Mouse (Mus musculus) hindbrain, embryonic 11.5 days (tissue): ENCODE measurements around the gene Gm4952. TPM values are rescaled to one million over a fixed set of nuclear protein-coding genes. Genes with fewer than 3 reads are reported as not detected.
A peak's percentile ranks its signal among the peaks of the same experiment; 100 is the strongest.

Experiments
- ATAC-seq: fragments of 200-750 bp; cut with Nextera tagmentation; 2 replicates; pipeline ENCODE4 v1.8.0; 2017; ENCODE audit warnings: mild to moderate bottlenecking, moderate TSS enrichment, moderate library complexity; ENCODE audit not compliant: low FRiP score
- DNase-seq: peaks from one replicate; pipeline ENCODE4 v3.0.0-alpha.2; 2015; ENCODE audit warnings: low spot score
- H3K27ac ChIP-seq: fragments of 300-500 bp; sonication (generic); 2 replicates; pipeline ENCODE4 v1.5.1; 2014; ENCODE audit warnings: mild to moderate bottlenecking, low read depth, low read length
- H3K27me3 ChIP-seq: fragments of 300-500 bp; sonication (generic); 2 replicates; pipeline ENCODE4 v1.6.1; 2014; ENCODE audit warnings: mild to moderate bottlenecking, low read length, moderate library complexity, mixed read lengths; ENCODE audit not compliant: control insufficient read depth, insufficient read depth
- H3K36me3 ChIP-seq: fragments of 300-500 bp; sonication (generic); 2 replicates; pipeline ENCODE4 v1.6.1; 2014; ENCODE audit warnings: mild to moderate bottlenecking, low read length, moderate library complexity, mixed read lengths; ENCODE audit not compliant: control insufficient read depth, insufficient read depth
- H3K4me1 ChIP-seq: fragments of 300-500 bp; sonication (generic); replicated peaks from 2 replicates; pipeline ENCODE4 v1.6.1; 2014; ENCODE audit warnings: low read length, mixed read lengths; ENCODE audit not compliant: control insufficient read depth, insufficient read depth
- H3K4me2 ChIP-seq: fragments of 300-500 bp; sonication (generic); replicated peaks from 2 replicates; pipeline ENCODE4 v1.6.1; 2014; ENCODE audit warnings: mild to moderate bottlenecking, low read depth, low read length
- H3K4me3 ChIP-seq: fragments of 300-500 bp; sonication (generic); 2 replicates; pipeline ENCODE4 v1.5.1; 2014; ENCODE audit warnings: low read depth, low read length
- H3K9ac ChIP-seq: fragments of 300-500 bp; sonication (generic); 2 replicates; pipeline ENCODE4 v1.6.1; 2014; ENCODE audit warnings: low read depth, low read length
- H3K9me3 ChIP-seq: fragments of 300-500 bp; sonication (generic); 2 replicates; pipeline ENCODE4 v1.6.1; 2016; ENCODE audit warnings: low read length; ENCODE audit not compliant: control insufficient read depth
- WGBS: fragments of 180-500 bp; shearing (Covaris S2); extraction: QIAGEN DNeasy Blood & Tissue Kit; methylation state at CpG from one replicate; pipeline ENCODE4 v1.1.7; 2014; 5-methylcytosine and 5-hydroxymethylcytosine counted together
- polyA plus RNA-seq: library from polyadenylated mRNA; unstranded; fragments of >200 nt; fragmentation: Nextera tagmentation; extraction: Ambion mirVana; gene quantifications from 2 replicates; pipeline ENCODE4 v1.2.1, GENCODE M21; 2014

Gene Gm4952
- polyA plus RNA-seq, 1 experiment from 2014 or later: not detected

- Histone ChIP-seq H3K27ac (no peak overlapping the region), H3K4me1 (peaks cover 5% of the 10 kb centered on the region; the same call in 1 of the 2 replicates), H3K36me3 (no peaks in the 10 kb centered on the region), H3K9ac (0 out of 2 replicates have a peak overlapping the region, but pooled peaks have one; percentile 12), H3K4me2 (peak overlapping the region; percentile 47), H3K4me3 (peak overlapping the region; percentile 31; the same call in 1 of the 2 replicates), H3K9me3 (no peaks in the 10 kb centered on the region), H3K27me3 (no peaks in the 10 kb centered on the region)
- ATAC-seq: peak; percentile 43
- WGBS: 91% methylated on average over 1 of the region's 1 CpGs
- no peak for DNase-seq
Measured at GRCm38 (mm10) chr19:12572614-12573265, 27.0 kb upstream of the Gm4952 start.

- WGBS: 7% methylated on average over 14 of the region's 14 CpGs
- ATAC-seq (peak; percentile 100), DNase-seq (peak; percentile 80)
- Histone ChIP-seq H3K36me3 (no peaks in the 10 kb centered on the region), H3K27ac (no peak overlapping the region), H3K9ac (peak overlapping the region; percentile 42; the same call in 1 of the 2 replicates), H3K4me3 (peak overlapping the region; percentile 31), H3K27me3 (no peaks in the 10 kb centered on the region), H3K9me3 (no peaks in the 10 kb centered on the region), H3K4me1 (peaks cover 5% of the 10 kb centered on the region; the same call in 1 of the 2 replicates), H3K4me2 (peak overlapping the region; percentile 47)
Measured at GRCm38 (mm10) chr19:12573266-12574011, 26.3 kb upstream of the Gm4952 start.

GRCm38 (mm10) chr19:12574012-12574407 is 25.8 kb upstream of the Gm4952 start:
- H3K36me3 ChIP-seq: no peaks in the 10 kb centered on the region
- H3K4me2 ChIP-seq: peak overlapping the region; percentile 47
- H3K9me3 ChIP-seq: no peaks in the 10 kb centered on the region
- H3K27ac ChIP-seq: no peak overlapping the region
- peak; percentile 20 for DNase-seq
- H3K4me1 ChIP-seq: peaks cover 5% of the 10 kb centered on the region; the same call in 1 of the 2 replicates
- 34% methylated on average over 5 of the region's 5 CpGs for WGBS
- no peak for ATAC-seq
- peak overlapping the region; percentile 42; the same call in 1 of the 2 replicates for H3K9ac ChIP-seq
- H3K27me3 ChIP-seq: no peaks in the 10 kb centered on the region
- peak overlapping the region; percentile 31 for H3K4me3 ChIP-seq

GRCm38 (mm10) chr19:12575107-12575506 is 24.7 kb upstream of the Gm4952 start:
- Histone ChIP-seq H3K27me3 (no peaks in the 10 kb centered on the region), H3K4me1 (peaks cover 5% of the 10 kb centered on the region; the same call in 1 of the 2 replicates), H3K4me2 (no peak overlapping the region), H3K9ac (no peak overlapping the region), H3K4me3 (no peak overlapping the region), H3K27ac (no peak overlapping the region), H3K9me3 (no peaks in the 10 kb centered on the region), H3K36me3 (no peaks in the 10 kb centered on the region)
- DNase-seq (no peak), ATAC-seq (no peak)
- WGBS: 94% methylated on average over 7 of the region's 7 CpGs

GRCm38 (mm10) chr19:12575514-12575913 is 24.3 kb upstream of the Gm4952 start:
- Histone ChIP-seq H3K9ac (no peak overlapping the region), H3K4me2 (no peak overlapping the region), H3K4me3 (no peak overlapping the region), H3K27me3 (no peaks in the 10 kb centered on the region), H3K4me1 (peaks cover 5% of the 10 kb centered on the region; the same call in 1 of the 2 replicates), H3K36me3 (no peaks in the 10 kb centered on the region), H3K27ac (no peak overlapping the region), H3K9me3 (no peaks in the 10 kb centered on the region)
- ATAC-seq: no peak
- DNase-seq: no peak
- whole genome bisulfite sequencing: 82% methylated on average over 2 of the region's 2 CpGs

GRCm38 (mm10) chr19:12576639-12577038 is 23.1 kb upstream of the Gm4952 start:
- Histone ChIP-seq H3K27ac (no peak overlapping the region), H3K27me3 (no peaks in the 10 kb centered on the region), H3K36me3 (no peaks in the 10 kb centered on the region), H3K4me3 (no peak overlapping the region), H3K9ac (no peak overlapping the region), H3K4me2 (no peak overlapping the region), H3K4me1 (peaks cover 5% of the 10 kb centered on the region; the same call in 1 of the 2 replicates), H3K9me3 (no peaks in the 10 kb centered on the region)
- DNase-seq: no peak
- 98% methylated on average over 2 of the region's 2 CpGs for WGBS
- no peak for ATAC-seq

GRCm38 (mm10) chr19:12585310-12585709 is 14.5 kb upstream of the Gm4952 start:
- DNase-seq (no peak), ATAC-seq (no peak)
- no peak overlapping the region for H3K4me3 ChIP-seq
- H3K36me3 ChIP-seq: no peaks in the 10 kb centered on the region
- no peak overlapping the region for H3K27ac ChIP-seq
- no peak overlapping the region for H3K9ac ChIP-seq
- no peaks in the 10 kb centered on the region for H3K9me3 ChIP-seq
- no peak overlapping the region for H3K4me2 ChIP-seq
- no peaks in the 10 kb centered on the region for H3K27me3 ChIP-seq
- WGBS: 91% methylated on average over 4 of the region's 4 CpGs
- H3K4me1 ChIP-seq: no peaks in the 10 kb centered on the region

GRCm38 (mm10) chr19:12591908-12592307 is 7.9 kb upstream of the Gm4952 start:
- no peaks in the 10 kb centered on the region for H3K36me3 ChIP-seq
- H3K9me3 ChIP-seq: no peaks in the 10 kb centered on the region
- H3K4me1 ChIP-seq: no peaks in the 10 kb centered on the region
- DNase-seq: peak; percentile 74
- H3K27ac ChIP-seq: no peak overlapping the region
- no peak overlapping the region for H3K9ac ChIP-seq
- no peaks in the 10 kb centered on the region for H3K27me3 ChIP-seq
- no peak overlapping the region for H3K4me2 ChIP-seq
- H3K4me3 ChIP-seq: no peak overlapping the region
- WGBS: 16% methylated on average over 1 of the region's 1 CpGs
- peak; percentile 55; the same call in 1 of the 2 replicates for ATAC-seq
